Mouse (Mus musculus) CH12.LX (cell line): Measurements from ENCODE around the gene Map2k7.

Experiments used
- CTCF ChIP-seq, 2 experiments: IDR thresholded peaks in 1 of 2; conservative IDR thresholded peaks in 1 of 2; 2 replicates each; pipeline ENCODE4 v1.5.1; 2011 to 2012; ENCODE audit warnings: low read depth in 2 of 2, low read length in 2 of 2, improper control_type of control experiment in 1 of 2, inconsistent platforms in 1 of 2, mild to moderate bottlenecking in 1 of 2, moderate library complexity in 1 of 2
- EP300 ChIP-seq: IDR thresholded peaks from 2 replicates; pipeline ENCODE4 v1.6.1; 2011; ENCODE audit warnings: low read length, improper control_type of control experiment
- GABPA ChIP-seq: IDR thresholded peaks from 2 replicates; pipeline ENCODE4 v1.6.1; 2012; ENCODE audit warnings: low read depth, low read length, improper control_type of control experiment, inconsistent platforms; ENCODE audit not compliant: insufficient replicate concordance
- MAFK ChIP-seq: IDR thresholded peaks from 2 replicates; pipeline ENCODE4 v1.6.1; 2011; ENCODE audit warnings: low read length, improper control_type of control experiment; ENCODE audit not compliant: insufficient replicate concordance
- POLR2A ChIP-seq: IDR thresholded peaks from 2 replicates; pipeline ENCODE4 v1.6.1; 2011; ENCODE audit warnings: low read depth, mild to moderate bottlenecking, improper control_type of control experiment, low read length
- SIN3A ChIP-seq: IDR thresholded peaks from 2 replicates; pipeline ENCODE4 v1.6.1; 2012; ENCODE audit warnings: low read length, improper control_type of control experiment, inconsistent platforms
- TCF12 ChIP-seq: IDR thresholded peaks from 2 replicates; pipeline ENCODE4 v1.6.1; 2014; ENCODE audit warnings: low read depth, mild to moderate bottlenecking, inconsistent platforms, low read length, improper control_type of control experiment
- USF1 ChIP-seq: IDR thresholded peaks from 2 replicates; pipeline ENCODE4 v1.6.1; 2014; ENCODE audit warnings: low read depth, mild to moderate bottlenecking, inconsistent platforms, low read length, improper control_type of control experiment

GRCm38 (mm10) chr8:4227919-4228318 lies 10.6 kb upstream of the Map2k7 start:
- TF ChIP-seq POLR2A (no peak), USF1 (no peak), EP300 (no peak), TCF12 (no peak), CTCF (conservative IDR thresholded peaks at IDR 0.05 in 1 of 2, IDR thresholded peaks at IDR 0.05 in 1 of 2; ENCODE audit: low read depth in 2 of 2, low read length in 2 of 2) (no peak), SIN3A (no peak), GABPA (no peak), MAFK (no peak)
